Mouse (Mus musculus) 3134 (cell line): ENCODE results near the gene Skap1.

Source experiments
- DNase-seq: peaks from one replicate; pipeline ENCODE4 v3.0.0-alpha.2; 2011; ENCODE audit warnings: low spot score; ENCODE audit not compliant: insufficient read length; ENCODE audit errors: extremely low read depth

Skap1 gene

GRCm38 (mm10) chr11:96737673-96738471, 273.5 kb downstream of the Skap1 start:
- no peak for DNase-seq

- DNase-seq: no peak
Observed at GRCm38 (mm10) chr11:96740796-96741195, 276.4 kb downstream of the Skap1 start.

- no peak for DNase-seq
Observed at GRCm38 (mm10) chr11:96741995-96742394, 277.6 kb downstream of the Skap1 start.

GRCm38 (mm10) chr11:96743000-96743399, 278.6 kb downstream of the Skap1 start:
- no peak for DNase-seq

GRCm38 (mm10) chr11:96743891-96744290, 279.5 kb downstream of the Skap1 start:
- no peak for DNase-seq

GRCm38 (mm10) chr11:96746648-96747047, 282.3 kb downstream of the Skap1 start:
- no peak for DNase-seq

GRCm38 (mm10) chr11:96747555-96747954, 283.2 kb downstream of the Skap1 start:
- peak; percentile 84 for DNase-seq

GRCm38 (mm10) chr11:96755298-96755697, 290.9 kb downstream of the Skap1 start:
- DNase-seq: no peak

GRCm38 (mm10) chr11:96757421-96757820, 293.0 kb downstream of the Skap1 start:
- no peak for DNase-seq

GRCm38 (mm10) chr11:96758402-96758801, 294.0 kb downstream of the Skap1 start:
- DNase-seq: no peak

GRCm38 (mm10) chr11:96760042-96760441, 295.6 kb downstream of the Skap1 start:
- no peak for DNase-seq

- DNase-seq: no peak
Observed at GRCm38 (mm10) chr11:96761984-96762383, 297.6 kb downstream of the Skap1 start.

- DNase-seq: no peak
Observed at GRCm38 (mm10) chr11:96762742-96763470, 298.5 kb downstream of the Skap1 start.

GRCm38 (mm10) chr11:96764511-96765350, 300.3 kb downstream of the Skap1 start:
- no peak for DNase-seq

GRCm38 (mm10) chr11:96765645-96766044, 301.3 kb downstream of the Skap1 start:
- DNase-seq: no peak

- peak; percentile 59 for DNase-seq
Observed at GRCm38 (mm10) chr11:96766555-96766954, 302.2 kb downstream of the Skap1 start.

GRCm38 (mm10) chr11:96767096-96767495, 302.7 kb downstream of the Skap1 start:
- DNase-seq: peak; percentile 44

GRCm38 (mm10) chr11:96768240-96768639, 303.8 kb downstream of the Skap1 start:
- DNase-seq: no peak

- DNase-seq: no peak
Observed at GRCm38 (mm10) chr11:96771274-96771975, 307.0 kb downstream of the Skap1 start.

GRCm38 (mm10) chr11:96772413-96772812, 308.0 kb downstream of the Skap1 start:
- DNase-seq: no peak
